Mouse (Mus musculus): ENCODE measurements around the gene Plxnb1. TPM values are rescaled to one million over a fixed set of nuclear protein-coding genes. Genes with fewer than 3 reads are reported as not detected.

Gene Plxnb1
- polyA plus RNA-seq, 1 experiment = not detected

GRCm38 (mm10) chr9:109105011-109105410, 9.8 kb downstream of the Plxnb1 start:
- no peak for TF ChIP-seq CTCF (IDR thresholded peaks at IDR 0.05; ENCODE audit: insufficient read depth, low read depth, low read length)
- TF ChIP-seq POLR2A (IDR thresholded peaks at IDR 0.05; ENCODE audit: insufficient read depth, low read depth, low read length) = no peak
- WGBS = 48% methylated on average over 12 of the region's 12 CpGs
- Histone ChIP-seq H3K4me1 (ENCODE audit: control insufficient read depth, insufficient read depth, low read length) (peaks cover 9% of the 10 kb centered on the region), H3K4me3 (ENCODE audit: insufficient read depth, low read depth, low read length) (no peak overlapping the region), H3K27ac (ENCODE audit: insufficient read depth, low read depth, low read length) (no peak overlapping the region; the same call in 1 of the 2 replicates)

- TF ChIP-seq CTCF (IDR thresholded peaks at IDR 0.05; ENCODE audit: insufficient read depth, low read depth, low read length) (no peak), POLR2A (IDR thresholded peaks at IDR 0.05; ENCODE audit: insufficient read depth, low read depth, low read length) (no peak)
- WGBS = 85% methylated on average over 12 of the region's 12 CpGs
- H3K4me1 ChIP-seq (ENCODE audit: control insufficient read depth, insufficient read depth, low read length) = peaks cover 9% of the 10 kb centered on the region
- H3K27ac ChIP-seq (ENCODE audit: insufficient read depth, low read depth, low read length) = no peak overlapping the region
- H3K4me3 ChIP-seq (ENCODE audit: insufficient read depth, low read depth, low read length) = no peak overlapping the region
These were observed 10.5 kb downstream of the Plxnb1 start for GRCm38 (mm10) chr9:109105648-109106047.

- 70% methylated on average over 6 of the region's 6 CpGs for WGBS
- TF ChIP-seq CTCF (IDR thresholded peaks at IDR 0.05; ENCODE audit: insufficient read depth, low read depth, low read length) = no peak
- TF ChIP-seq POLR2A (IDR thresholded peaks at IDR 0.05; ENCODE audit: insufficient read depth, low read depth, low read length) = no peak
- no peak overlapping the region for H3K27ac ChIP-seq (ENCODE audit: insufficient read depth, low read depth, low read length)
- no peak overlapping the region for H3K4me3 ChIP-seq (ENCODE audit: insufficient read depth, low read depth, low read length)
- peaks cover 9% of the 10 kb centered on the region for H3K4me1 ChIP-seq (ENCODE audit: control insufficient read depth, insufficient read depth, low read length)
These were observed 12.2 kb downstream of the Plxnb1 start for GRCm38 (mm10) chr9:109107341-109107740.

- Histone ChIP-seq H3K4me1 (ENCODE audit: control insufficient read depth, insufficient read depth, low read length) (peaks cover 3% of the 10 kb centered on the region; the same call in 1 of the 2 replicates), H3K27ac (ENCODE audit: insufficient read depth, low read depth, low read length) (no peak overlapping the region), H3K4me3 (ENCODE audit: insufficient read depth, low read depth, low read length) (no peak overlapping the region)
- TF ChIP-seq POLR2A (IDR thresholded peaks at IDR 0.05; ENCODE audit: insufficient read depth, low read depth, low read length) = no peak
- TF ChIP-seq CTCF (IDR thresholded peaks at IDR 0.05; ENCODE audit: insufficient read depth, low read depth, low read length) = no peak
- WGBS = 92% methylated on average over 11 of the region's 11 CpGs
These were observed 15.1 kb downstream of the Plxnb1 start for GRCm38 (mm10) chr9:109110240-109110639.

- Histone ChIP-seq H3K27ac (ENCODE audit: insufficient read depth, low read depth, low read length) (no peak overlapping the region), H3K4me1 (ENCODE audit: control insufficient read depth, insufficient read depth, low read length) (no peaks in the 10 kb centered on the region), H3K4me3 (ENCODE audit: insufficient read depth, low read depth, low read length) (no peak overlapping the region)
- TF ChIP-seq CTCF (IDR thresholded peaks at IDR 0.05; ENCODE audit: insufficient read depth, low read depth, low read length) = no peak
- no peak for TF ChIP-seq POLR2A (IDR thresholded peaks at IDR 0.05; ENCODE audit: insufficient read depth, low read depth, low read length)
- 89% methylated on average over 4 of the region's 4 CpGs for WGBS
These were observed 15.9 kb downstream of the Plxnb1 start for GRCm38 (mm10) chr9:109111101-109111500.

- TF ChIP-seq CTCF (IDR thresholded peaks at IDR 0.05; ENCODE audit: insufficient read depth, low read depth, low read length) (no peak), POLR2A (IDR thresholded peaks at IDR 0.05; ENCODE audit: insufficient read depth, low read depth, low read length) (no peak)
- H3K4me1 ChIP-seq (ENCODE audit: control insufficient read depth, insufficient read depth, low read length) = no peaks in the 10 kb centered on the region
- WGBS = 94% methylated on average over 9 of the region's 9 CpGs
- no peak overlapping the region for H3K27ac ChIP-seq (ENCODE audit: insufficient read depth, low read depth, low read length)
- no peak overlapping the region for H3K4me3 ChIP-seq (ENCODE audit: insufficient read depth, low read depth, low read length)
These were observed 16.4 kb downstream of the Plxnb1 start for GRCm38 (mm10) chr9:109111591-109111990.

- Histone ChIP-seq H3K4me1 (ENCODE audit: control insufficient read depth, insufficient read depth, low read length) (no peaks in the 10 kb centered on the region), H3K4me3 (ENCODE audit: insufficient read depth, low read depth, low read length) (no peak overlapping the region), H3K27ac (ENCODE audit: insufficient read depth, low read depth, low read length) (no peak overlapping the region)
- 95% methylated on average over 8 of the region's 8 CpGs for WGBS
- TF ChIP-seq CTCF (IDR thresholded peaks at IDR 0.05; ENCODE audit: insufficient read depth, low read depth, low read length) (no peak), POLR2A (IDR thresholded peaks at IDR 0.05; ENCODE audit: insufficient read depth, low read depth, low read length) (no peak)
These were observed 18.1 kb downstream of the Plxnb1 start for GRCm38 (mm10) chr9:109113331-109113730.

GRCm38 (mm10) chr9:109114276-109114675, 19.1 kb downstream of the Plxnb1 start:
- H3K4me1 ChIP-seq (ENCODE audit: control insufficient read depth, insufficient read depth, low read length) = no peaks in the 10 kb centered on the region
- TF ChIP-seq POLR2A (IDR thresholded peaks at IDR 0.05; ENCODE audit: insufficient read depth, low read depth, low read length) (no peak), CTCF (IDR thresholded peaks at IDR 0.05; ENCODE audit: insufficient read depth, low read depth, low read length) (no peak)
- H3K27ac ChIP-seq (ENCODE audit: insufficient read depth, low read depth, low read length) = no peak overlapping the region
- 94% methylated on average over 11 of the region's 11 CpGs for WGBS
- H3K4me3 ChIP-seq (ENCODE audit: insufficient read depth, low read depth, low read length) = no peak overlapping the region

GRCm38 (mm10) chr9:109114871-109115270, 19.7 kb downstream of the Plxnb1 start:
- H3K27ac ChIP-seq (ENCODE audit: insufficient read depth, low read depth, low read length) = no peak overlapping the region
- WGBS = 90% methylated on average over 7 of the region's 7 CpGs
- H3K4me3 ChIP-seq (ENCODE audit: insufficient read depth, low read depth, low read length) = no peak overlapping the region
- no peaks in the 10 kb centered on the region for H3K4me1 ChIP-seq (ENCODE audit: control insufficient read depth, insufficient read depth, low read length)
- TF ChIP-seq POLR2A (IDR thresholded peaks at IDR 0.05; ENCODE audit: insufficient read depth, low read depth, low read length) = no peak
- no peak for TF ChIP-seq CTCF (IDR thresholded peaks at IDR 0.05; ENCODE audit: insufficient read depth, low read depth, low read length)

GRCm38 (mm10) chr9:109116205-109116604, 21.0 kb downstream of the Plxnb1 start:
- no peaks in the 10 kb centered on the region for H3K4me1 ChIP-seq (ENCODE audit: control insufficient read depth, insufficient read depth, low read length)
- 93% methylated on average over 10 of the region's 10 CpGs for WGBS
- no peak overlapping the region for H3K4me3 ChIP-seq (ENCODE audit: insufficient read depth, low read depth, low read length)
- TF ChIP-seq CTCF (IDR thresholded peaks at IDR 0.05; ENCODE audit: insufficient read depth, low read depth, low read length) = no peak
- TF ChIP-seq POLR2A (IDR thresholded peaks at IDR 0.05; ENCODE audit: insufficient read depth, low read depth, low read length) = no peak
- no peak overlapping the region for H3K27ac ChIP-seq (ENCODE audit: insufficient read depth, low read depth, low read length)
